Mouse (Mus musculus) liver, postnatal 0 days (tissue): Measurements from ENCODE around the gene Fgf12.

Experiments used
- CTCF ChIP-seq: sonication (generic); IDR thresholded peaks from 2 replicates; pipeline ENCODE4 v1.5.1; 2016; ENCODE audit warnings: antibody characterized with exemption, low read depth
- EP300 ChIP-seq: IDR thresholded peaks from 2 replicates; pipeline ENCODE4 v1.6.1; 2016; ENCODE audit warnings: antibody characterized with exemption, low read depth, mild to moderate bottlenecking

DNA sequence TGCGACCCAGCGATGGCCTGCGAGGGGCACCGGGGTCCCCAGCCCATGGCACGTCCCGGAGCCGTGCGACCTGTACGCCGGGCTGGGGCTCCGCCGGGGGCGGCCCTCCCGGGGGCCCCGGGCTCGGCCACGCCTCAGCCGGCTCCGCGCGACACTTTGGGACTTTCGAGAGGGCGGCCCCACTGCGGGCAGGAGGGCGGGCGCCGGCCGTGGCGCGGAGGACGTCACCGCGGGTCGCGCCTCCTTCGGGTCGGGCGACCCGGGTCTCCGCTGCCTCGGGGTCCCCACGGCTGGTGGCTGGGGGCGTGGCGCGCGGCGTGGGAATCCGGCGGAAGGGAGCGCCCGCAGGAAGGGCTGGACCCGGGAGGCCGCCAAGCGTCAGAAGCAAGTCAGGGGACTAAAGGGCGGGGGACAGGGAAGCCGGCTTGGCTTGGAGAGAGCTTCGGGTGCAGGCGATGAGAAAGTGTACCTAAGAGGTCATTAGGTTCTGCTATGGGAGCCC lies 188.1 kb downstream of the Fgf12 start:
- TF ChIP-seq CTCF (no peak), EP300 (no peak)
